Mouse (Mus musculus) Patski (cell line): ENCODE measurements at regions not wholly inside any gene's neighbourhood (a gene's known extent, or its start where the extent isn't known, plus 50 kb on each side); places are given as distances from the start of the nearest gene placed in this dataset.
"Not testable (repeated sequence)": the region's sequence is repeated elsewhere in the genome, so short reads cannot be mapped to it uniquely, and the experiment has no call there.

ENCODE experiments used
- ATAC-seq: fragments of 100-300 bp; one replicate; pipeline ENCODE4 v1.8.0; 2021
- CTCF ChIA-PET: fragments of 350-600 bp; sonication (Branson Sonifier 250); formaldehyde crosslinking; loops from one replicate; lab custom pipeline; 2022; ENCODE audit warnings: inconsistent platforms; lab: Charles Lee
- POLR2A ChIA-PET: fragments of 350-600 bp; sonication (Branson Sonifier 250); formaldehyde crosslinking; loops from one replicate; lab custom pipeline; 2022; ENCODE audit warnings: antibody characterized with exemption, inconsistent platforms; lab: Charles Lee
- DNase-seq: peaks from one replicate; pipeline ENCODE4 v3.0.0-alpha.2; 2011; ENCODE audit warnings: low read depth, low spot score
- H3K27me3 ChIP-seq: fragments of 371-371 bp; one replicate; pipeline ENCODE4 v1.5.1; 2021
- CTCF ChIP-seq: fragments of 100-300 bp; IDR thresholded peaks from one replicate; pipeline ENCODE4 v1.5.1; 2021
- in situ Hi-C: fragments of 300-500 bp; cut with MboI; formaldehyde crosslinking; loops from 3 replicates; pipeline ENCODE4 v1.11.1; 2018; ENCODE audit warnings: low pct_unique_long_range_greater_than_20kb, mixed read lengths

DNA sequence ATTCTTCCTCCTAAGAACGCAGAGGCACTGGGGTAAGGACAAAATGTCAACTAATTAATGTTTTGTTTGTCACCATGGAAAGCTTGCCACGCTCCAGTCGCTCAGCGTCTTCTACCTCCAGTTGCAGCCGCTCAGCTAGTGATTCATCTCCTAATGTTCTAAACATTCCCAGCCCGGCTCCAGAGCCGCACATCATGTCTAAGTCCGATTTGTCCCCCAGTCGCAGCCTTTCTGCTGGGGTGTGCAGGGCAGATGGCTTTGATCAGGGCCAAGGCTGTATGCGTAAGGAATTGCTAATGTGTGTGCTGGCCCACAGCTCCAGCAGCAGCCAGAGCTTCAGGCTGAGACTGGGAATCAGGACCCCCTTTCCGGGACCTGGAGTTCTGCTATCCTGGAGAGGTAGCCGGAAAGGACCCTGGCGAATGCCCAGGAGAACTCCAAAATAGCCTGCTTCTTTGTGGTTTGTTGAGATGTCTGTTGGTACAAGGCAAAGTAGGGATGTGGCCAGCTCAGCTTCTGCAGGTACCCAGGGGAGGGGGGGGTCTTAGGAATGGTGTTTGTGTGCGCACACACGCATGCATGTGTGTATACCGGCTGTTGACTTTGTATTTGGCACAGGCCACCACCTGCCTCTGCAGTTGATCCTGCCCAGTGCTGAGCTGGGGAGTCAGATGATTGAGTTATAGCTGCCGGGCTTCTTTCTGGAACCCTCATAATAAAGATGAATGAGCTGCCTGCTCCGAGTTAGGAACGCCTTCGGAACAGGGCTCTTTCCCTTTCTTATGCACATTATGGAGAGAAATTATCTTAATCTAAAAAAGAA, 143.0 kb upstream of the Kcng1 start:
- H3K27me3 ChIP-seq: no peaks in the 10 kb centered on the region
- in situ Hi-C loops: no loop called here
- ATAC-seq (peak; percentile 90), DNase-seq (peak; percentile 43)
- POLR2A ChIA-PET: no interaction called here
- CTCF ChIA-PET: interaction anchor here (1.0 to 1.3 kb wide), 2 partner anchors 11 to 171 kb away, joined by 3 read pairs; no protein-coding TSS in a partner anchor
- TF ChIP-seq CTCF: no peak

DNA sequence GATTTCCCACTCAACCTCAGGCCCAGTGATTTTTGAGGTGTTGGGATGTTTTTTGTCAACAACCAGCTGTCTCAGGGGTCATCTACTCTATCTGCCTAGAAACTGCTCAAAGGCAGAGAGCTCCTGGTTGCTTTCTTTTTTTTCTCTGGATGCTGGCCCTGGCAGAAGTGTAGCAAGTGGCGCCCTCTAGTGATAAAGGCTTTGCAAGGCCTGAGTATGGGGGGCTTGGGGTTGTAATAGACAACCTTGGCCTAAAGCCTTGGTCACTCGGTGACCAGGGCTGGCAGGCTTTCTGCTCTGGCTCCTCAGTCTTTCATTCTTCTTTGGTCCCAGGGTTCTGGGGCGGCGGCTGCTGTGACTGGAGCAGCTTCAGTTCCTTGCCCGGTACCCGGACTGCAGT, 142.0 kb upstream of the Kcng1 start:
- no peak for TF ChIP-seq CTCF
- DNase-seq (no peak), ATAC-seq (no peak)
- in situ Hi-C loops: no loop called here
- POLR2A ChIA-PET: no interaction called here
- H3K27me3 ChIP-seq: no peaks in the 10 kb centered on the region
- CTCF ChIA-PET: interaction anchor here (1.0 to 1.4 kb wide), 4 partner anchors 10 to 174 kb away, joined by 3 read pairs; no protein-coding TSS in a partner anchor

DNA sequence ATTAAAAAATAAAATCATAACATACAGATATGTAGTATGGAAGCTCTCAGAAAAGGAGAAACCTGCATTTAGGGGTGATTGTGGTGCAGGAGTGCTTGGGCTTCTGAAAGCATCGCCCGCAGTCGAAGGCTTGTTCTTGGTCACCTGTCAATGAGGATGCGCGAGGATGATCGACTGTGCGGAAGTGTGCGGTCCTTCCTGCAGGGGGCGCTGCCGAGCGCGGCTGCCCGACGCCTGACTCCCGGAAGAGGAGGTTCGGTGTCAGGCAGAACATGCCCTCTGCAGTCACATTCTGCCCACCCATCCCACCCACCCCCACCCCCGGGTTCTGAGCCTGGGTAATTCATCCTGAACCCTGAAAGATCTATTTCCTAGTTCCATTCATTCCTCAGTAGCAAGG, 133.6 kb upstream of the Kcng1 start:
- ATAC-seq: no peak
- CTCF ChIA-PET: interaction anchor here (1.5 kb wide), 1 partner anchor 12 kb away, joined by 4 read pairs; no protein-coding TSS in a partner anchor
- in situ Hi-C loops: no loop called here

DNA sequence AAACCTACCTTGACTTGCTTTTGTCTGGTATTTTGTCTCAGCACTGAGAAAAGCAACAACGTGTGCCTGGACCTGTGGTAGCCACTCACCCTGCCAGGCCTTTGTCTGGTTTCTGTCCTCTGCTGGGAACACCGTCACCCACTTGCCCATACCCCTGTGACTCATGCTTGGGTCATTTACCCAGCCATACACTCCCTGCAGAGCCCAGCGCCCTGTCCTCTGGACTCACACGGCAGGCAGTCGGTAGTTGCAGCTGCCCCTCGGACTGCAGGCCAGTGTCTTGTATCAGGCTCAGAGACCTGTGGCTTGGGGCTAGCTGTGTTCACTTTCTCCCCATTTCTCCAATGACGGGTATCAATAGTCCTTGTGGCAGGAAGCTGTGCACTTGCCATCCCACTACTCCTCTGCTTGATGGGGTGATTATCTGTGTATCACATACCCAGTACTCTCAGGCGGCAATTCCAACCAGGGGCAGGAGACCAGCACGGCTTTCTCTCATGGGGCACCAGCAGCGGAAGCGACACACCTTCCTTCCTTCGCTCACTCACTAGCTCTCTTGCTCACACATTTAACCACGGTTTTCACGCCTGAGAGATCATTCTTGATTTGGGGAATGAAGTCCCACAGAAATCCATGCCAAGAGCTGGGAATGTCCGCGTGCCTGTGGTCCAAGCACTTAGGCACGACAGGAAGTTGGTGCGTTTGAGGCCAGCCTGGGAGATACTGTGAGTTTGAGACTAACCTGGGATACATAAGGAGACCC, 132.8 kb upstream of the Kcng1 start:
- in situ Hi-C loops: no loop called here
- no peak for TF ChIP-seq CTCF
- ATAC-seq (peak; percentile 94), DNase-seq (peak; percentile 90)
- POLR2A ChIA-PET: interaction anchor here (0.6 to 0.9 kb wide), 2 partner anchors 11 to 1242 kb away, joined by 3 read pairs; no protein-coding TSS in a partner anchor
- no peaks in the 10 kb centered on the region for H3K27me3 ChIP-seq
- CTCF ChIA-PET: interaction anchor here (1.5 kb wide), 2 partner anchors 10 to 12 kb away, joined by 3 to 4 read pairs; no protein-coding TSS in a partner anchor

More for the DNA sequence above, 133.6 kb upstream of the Kcng1 start:
- no peak for DNase-seq
- H3K27me3 ChIP-seq: no peaks in the 10 kb centered on the region
- POLR2A ChIA-PET: no interaction called here
- TF ChIP-seq CTCF: peak; percentile 60

DNA sequence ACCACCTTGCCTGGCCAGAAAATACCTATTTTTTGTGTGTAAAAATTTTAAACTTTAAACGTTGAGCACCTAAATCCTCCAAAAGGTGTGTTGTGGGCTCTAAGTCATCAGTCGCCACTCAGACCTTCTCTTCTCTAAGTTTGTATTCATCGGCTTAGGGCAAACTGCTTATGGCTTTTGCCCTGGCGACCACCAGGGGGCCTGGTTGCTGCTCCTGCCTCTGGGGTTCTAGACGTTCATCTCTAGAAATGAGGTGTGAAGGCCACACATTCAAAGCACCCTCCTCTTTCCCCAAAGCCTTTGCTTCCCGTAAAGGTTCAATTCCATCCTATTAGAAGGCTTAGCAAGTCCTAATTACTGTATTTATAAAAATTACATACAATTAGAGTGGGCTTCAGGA, 131.3 kb upstream of the Kcng1 start:
- in situ Hi-C loops: no loop called here
- DNase-seq (no peak), ATAC-seq (no peak)
- ChIA-PET CTCF (no interaction called here), POLR2A (no interaction called here)
- peak; percentile 67 for TF ChIP-seq CTCF
- H3K27me3 ChIP-seq: no peaks in the 10 kb centered on the region

DNA sequence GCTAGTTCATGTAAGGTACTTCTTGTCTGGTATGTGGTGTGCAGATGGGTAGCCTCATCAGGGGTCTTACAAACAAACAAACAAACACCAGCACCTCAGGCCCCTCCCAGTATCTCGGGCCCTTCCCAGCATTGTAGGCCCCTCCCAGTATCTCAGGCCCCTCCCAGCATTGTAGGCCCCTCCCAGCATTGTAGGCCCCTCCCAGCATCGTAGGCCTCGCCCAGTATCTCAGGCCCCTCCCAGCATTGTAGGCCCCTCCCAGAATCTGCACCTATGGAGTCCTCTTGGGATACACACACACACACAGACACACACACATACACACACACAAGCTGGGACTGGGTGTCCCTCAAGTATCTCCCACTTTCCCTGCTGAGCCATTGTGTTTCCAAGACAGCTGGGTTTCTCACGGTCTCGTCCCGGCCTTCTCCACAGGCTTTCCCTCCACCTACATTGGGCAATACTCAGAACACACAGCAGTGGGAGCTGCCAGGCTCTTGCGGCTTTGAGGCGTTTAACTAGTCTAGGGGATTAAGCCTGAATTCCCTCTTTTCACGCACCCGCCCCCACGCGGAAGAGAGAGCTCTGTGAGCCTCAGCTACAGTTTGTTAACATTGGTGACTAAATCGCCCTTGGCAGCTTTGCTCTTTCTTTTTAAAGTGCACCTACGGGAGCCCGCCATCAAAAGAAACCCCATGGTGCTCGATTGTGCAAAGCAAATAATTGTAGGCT, 121.4 kb upstream of the Kcng1 start:
- CTCF ChIA-PET: interaction anchor here (0.7 to 1.6 kb wide), 4 partner anchors 11 to 41 kb away, joined by 3 to 4 read pairs (median 4); no protein-coding TSS in a partner anchor
- in situ Hi-C loops: no loop called here
- peak; percentile 68 for DNase-seq
- POLR2A ChIA-PET: interaction anchor here (0.8 kb wide), 1 partner anchor 11 kb away, joined by 3 read pairs; no protein-coding TSS in a partner anchor
- ATAC-seq: peak; percentile 67
- no peaks in the 10 kb centered on the region for H3K27me3 ChIP-seq
- TF ChIP-seq CTCF: no peak

DNA sequence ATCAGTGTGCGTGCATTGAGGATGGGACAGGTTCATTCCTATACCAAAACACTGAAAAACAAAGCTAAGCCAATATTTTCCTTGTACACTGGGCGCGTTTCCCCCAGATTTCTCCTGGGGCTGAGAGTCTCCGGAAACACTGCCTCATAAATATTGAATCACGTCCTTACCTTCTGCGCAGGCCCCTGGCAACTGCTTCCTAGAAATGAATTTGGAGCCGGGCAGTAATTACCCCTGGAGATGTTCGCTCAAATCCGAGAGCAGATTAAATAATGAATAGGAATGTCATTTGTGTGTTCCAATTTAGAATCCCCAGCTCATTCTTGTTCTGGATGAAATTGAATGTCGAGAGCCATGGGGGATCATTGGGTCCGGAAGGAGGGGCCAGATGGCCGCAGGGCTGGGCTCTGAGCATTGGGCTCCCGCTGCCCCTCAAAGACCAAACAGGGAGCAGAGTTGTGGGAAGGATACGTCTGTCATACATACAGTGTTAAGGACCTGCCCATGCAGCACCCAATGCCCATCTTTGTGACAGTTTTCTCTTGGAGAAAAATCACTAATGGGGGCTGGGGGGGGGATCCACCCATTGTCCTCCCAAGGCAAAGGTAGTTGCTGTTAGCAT, 117.7 kb upstream of the Kcng1 start:
- H3K27me3 ChIP-seq: no peaks in the 10 kb centered on the region
- ChIA-PET POLR2A (no interaction called here), CTCF (no interaction called here)
- ATAC-seq (no peak), DNase-seq (no peak)
- in situ Hi-C loops: no loop called here
- no peak for TF ChIP-seq CTCF

DNA sequence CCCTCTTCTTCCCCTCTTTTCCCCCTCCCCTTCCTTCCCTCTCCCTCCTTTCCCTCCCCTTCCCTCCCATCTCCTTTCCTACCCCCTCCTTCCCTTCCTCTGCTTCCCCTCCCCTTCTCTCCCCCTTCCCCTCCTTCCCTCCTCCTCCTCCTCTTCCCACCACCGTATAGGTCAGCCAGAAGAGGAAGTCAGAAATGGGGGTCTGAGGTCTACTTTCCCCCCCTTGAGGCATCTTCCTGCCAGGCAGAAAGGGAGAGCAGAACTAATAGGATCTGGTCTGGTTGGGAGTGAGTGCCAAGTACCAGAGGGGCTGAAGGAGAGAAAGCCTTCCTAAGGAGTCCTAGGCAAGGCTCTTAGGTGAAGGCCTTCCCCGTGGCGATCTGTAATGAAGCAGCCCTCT, 114.8 kb upstream of the Kcng1 start:
- DNase-seq: no peak
- in situ Hi-C loops: no loop called here

DNA sequence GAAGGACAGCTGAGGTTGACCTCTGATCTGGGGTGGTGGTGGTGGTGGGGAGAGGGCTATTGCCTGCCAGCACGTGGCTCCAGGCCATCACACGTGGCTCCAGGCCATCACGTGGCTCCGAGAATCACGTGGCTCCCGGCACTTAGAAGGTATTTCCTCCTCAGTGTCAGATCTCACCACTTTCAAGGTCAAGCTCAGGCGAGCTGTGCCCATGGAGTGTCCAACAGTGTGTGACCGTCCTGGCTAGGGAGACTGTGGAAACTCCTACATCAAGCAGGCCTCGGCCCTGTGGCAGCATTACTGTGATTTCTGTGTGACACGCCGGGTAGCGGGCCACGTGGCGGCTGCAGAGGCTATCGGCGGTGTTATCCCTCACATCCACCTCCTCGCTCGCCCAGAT, 111.8 kb upstream of the Kcng1 start:
- CTCF ChIA-PET: no interaction called here
- DNase-seq: no peak
- POLR2A ChIA-PET: no interaction called here
- H3K27me3 ChIP-seq: no peaks in the 10 kb centered on the region
- no peak for TF ChIP-seq CTCF
- ATAC-seq: no peak
- in situ Hi-C loops: no loop called here

More for the DNA sequence above, 114.8 kb upstream of the Kcng1 start:
- ChIA-PET CTCF (no interaction called here), POLR2A (no interaction called here)
- no peak for TF ChIP-seq CTCF
- H3K27me3 ChIP-seq: no peaks in the 10 kb centered on the region
- no peak for ATAC-seq

DNA sequence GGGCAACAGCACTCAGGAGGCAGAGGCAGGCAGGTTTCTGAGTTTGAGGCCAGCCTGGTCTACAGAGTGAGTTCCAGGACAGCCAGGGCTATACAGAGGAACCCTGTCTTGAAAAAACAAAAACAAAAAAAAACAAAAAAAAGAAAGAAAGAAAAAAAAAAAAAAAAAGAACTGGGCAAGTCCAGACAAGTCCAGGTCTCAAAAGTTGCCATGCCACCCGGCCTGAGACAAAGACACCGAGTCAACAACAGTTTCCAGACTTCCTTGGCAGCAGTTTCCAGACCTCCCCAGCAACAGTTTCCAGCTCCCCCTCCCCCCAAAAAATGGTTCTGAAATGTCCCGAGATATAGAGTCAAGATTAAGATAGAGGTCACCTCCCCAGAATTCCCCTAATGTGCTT, 110.6 kb upstream of the Kcng1 start:
- H3K27me3 ChIP-seq, CTCF ChIA-PET, ATAC-seq, POLR2A ChIA-PET, DNase-seq, in situ Hi-C loops: not testable (repeated sequence)
